Mouse (Mus musculus) kidney, postnatal 10 days (tissue): ENCODE results near the gene Upf1.

ENCODE experiments used
- DNase-seq: peaks from one replicate; pipeline ENCODE4 v3.0.0; 2021; ENCODE audit warnings: mixed read lengths

The Upf1 gene

DNA sequence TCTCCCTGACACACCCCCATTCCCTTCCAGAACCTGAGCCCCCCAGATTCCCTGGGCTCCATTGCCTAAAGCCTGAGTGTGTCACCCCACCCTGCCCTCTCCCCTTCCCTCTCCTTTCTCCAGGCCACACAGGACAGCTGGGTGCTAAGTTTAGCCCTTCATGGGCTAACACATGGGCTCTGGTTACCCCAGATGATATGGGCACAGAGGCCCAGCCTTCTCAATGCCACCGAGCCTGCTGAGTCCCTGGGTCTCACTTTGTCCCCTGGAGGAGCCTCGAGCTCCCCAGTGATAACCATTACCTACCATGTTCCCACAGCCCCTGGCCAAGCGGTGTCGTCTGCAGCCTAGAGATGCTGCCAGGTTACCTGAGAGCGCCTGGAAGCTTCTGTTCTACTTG lies 35.2 kb downstream of the Upf1 start:
- DNase-seq, result no peak

GRCm38 (mm10) chr8:70316511-70317504 lies 36.3 kb downstream of the Upf1 start:
- peak; percentile 76 for DNase-seq

DNA sequence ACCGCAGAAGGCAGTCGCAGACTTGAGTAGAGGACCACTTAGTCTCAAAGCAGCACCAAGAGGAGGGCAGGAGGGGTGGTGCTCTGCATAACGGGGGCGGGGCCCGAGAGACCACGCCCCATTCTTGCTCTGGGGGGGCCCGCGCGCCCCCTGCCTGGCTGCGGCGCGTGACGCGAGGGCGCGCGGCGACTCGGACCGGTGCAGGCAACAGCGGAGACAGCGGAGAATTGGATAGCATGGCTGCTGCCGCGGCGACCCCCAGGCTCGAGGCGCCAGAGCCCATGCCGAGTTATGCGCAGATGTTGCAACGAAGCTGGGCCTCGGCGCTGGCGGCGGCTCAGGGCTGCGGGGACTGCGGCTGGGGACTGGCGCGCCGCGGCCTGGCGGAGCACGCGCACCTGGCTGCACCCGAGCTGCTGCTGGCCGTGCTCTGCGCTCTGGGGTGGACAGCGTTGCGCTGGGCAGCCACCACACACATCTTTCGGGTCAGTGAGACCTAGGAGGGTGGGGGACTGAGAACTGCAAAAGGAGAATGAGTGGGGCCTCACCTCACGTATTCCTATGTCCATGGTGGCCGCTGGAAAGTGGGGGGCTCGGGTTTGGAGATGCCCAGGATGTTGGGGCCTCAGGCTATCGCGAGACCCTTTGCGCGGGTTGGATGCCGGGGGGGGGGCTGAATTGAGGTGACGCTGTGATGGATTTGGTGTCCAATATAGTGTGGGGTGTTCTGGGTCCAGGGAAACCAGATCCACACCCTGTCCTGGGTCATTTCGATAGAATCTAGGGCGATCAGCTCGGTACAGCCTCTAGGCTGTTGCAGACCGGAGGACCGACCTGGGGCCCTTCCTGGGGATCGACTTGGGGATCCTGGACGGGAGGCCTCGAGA lies 37.2 kb downstream of the Upf1 start, which contains the start of gene Cers1:
Gene Cers1 (plus strand): TSS at position 152 of the 887 bp plus-strand sequence.
- peak; percentile 81 for DNase-seq

GRCm38 (mm10) chr8:70313399-70313798 lies 39.7 kb downstream of the Upf1 start:
- DNase-seq, result no peak

- no peak for DNase-seq
Measured at GRCm38 (mm10) chr8:70309311-70309710, 43.8 kb downstream of the Upf1 start.

DNA sequence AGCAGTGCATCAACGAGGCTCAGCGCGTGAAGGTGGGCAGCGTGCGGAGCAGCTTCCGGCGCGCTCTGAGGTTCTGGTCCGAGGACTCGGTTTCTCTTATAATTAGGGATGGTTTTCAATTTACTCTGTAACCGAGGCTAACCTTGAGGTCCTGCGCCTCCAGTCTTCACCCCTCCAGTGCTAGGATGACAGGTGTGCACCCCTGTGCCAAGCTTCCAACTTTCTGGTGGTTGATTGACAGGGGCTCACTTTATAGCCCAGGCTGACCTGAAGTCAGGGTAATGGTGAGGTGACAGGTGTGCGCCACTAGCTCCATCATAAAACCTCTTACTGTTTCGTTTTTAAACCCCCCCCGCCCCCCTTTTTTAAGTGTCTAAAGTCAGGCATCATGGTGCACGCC lies 50.2 kb downstream of the Upf1 start:
- no peak for DNase-seq

- DNase-seq, result peak; percentile 97
Measured at GRCm38 (mm10) chr8:70302358-70302890, 50.7 kb downstream of the Upf1 start, which contains the start of the genes Ddx49 and Cope. Gene Ddx49 (minus strand): TSS chr8:70302489. Gene Cope (plus strand): TSS chr8:70302518.

DNA sequence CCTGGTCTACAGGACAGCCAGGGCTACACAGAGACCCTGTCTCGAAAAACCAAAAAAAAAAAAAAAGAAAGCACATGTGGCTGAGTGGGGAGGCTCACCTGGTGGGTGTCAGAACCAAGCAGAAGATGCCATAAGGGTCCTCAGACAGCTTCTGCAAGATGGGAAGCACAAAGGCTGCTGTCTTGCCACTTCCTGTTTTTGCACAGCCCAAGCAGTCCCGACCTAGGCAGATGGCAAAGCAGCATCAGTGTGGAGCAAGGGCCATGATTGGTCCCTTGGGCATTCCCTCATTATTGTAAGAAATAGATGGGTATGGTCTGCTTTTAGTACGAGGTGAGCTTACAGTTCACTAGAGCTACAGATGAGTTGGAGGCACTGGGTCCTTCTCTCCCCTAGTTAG lies 52.2 kb downstream of the Upf1 start:
- no peak for DNase-seq

GRCm38 (mm10) chr8:70293988-70294405 lies 59.1 kb downstream of the Upf1 start:
- DNase-seq, result no peak

DNA sequence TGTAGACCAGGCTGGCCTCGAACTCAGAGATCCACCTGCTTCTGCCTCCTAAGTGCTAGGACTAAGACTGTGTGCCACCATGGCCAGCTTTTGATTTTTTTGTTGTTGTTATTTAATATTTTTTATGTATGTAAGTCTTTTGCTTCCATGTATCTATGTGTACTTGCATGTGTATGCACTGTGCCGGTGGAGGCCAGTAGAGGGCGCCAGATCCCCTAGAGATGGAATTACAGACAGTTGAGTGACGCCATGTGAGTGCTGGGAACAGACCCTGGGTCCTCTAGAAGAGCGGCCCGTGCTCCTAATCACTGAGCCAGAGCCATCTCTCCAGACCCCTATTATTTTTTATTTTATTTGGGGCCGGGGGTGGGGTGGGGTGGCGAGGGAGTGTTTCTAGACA lies 66.3 kb downstream of the Upf1 start:
- no peak for DNase-seq

DNA sequence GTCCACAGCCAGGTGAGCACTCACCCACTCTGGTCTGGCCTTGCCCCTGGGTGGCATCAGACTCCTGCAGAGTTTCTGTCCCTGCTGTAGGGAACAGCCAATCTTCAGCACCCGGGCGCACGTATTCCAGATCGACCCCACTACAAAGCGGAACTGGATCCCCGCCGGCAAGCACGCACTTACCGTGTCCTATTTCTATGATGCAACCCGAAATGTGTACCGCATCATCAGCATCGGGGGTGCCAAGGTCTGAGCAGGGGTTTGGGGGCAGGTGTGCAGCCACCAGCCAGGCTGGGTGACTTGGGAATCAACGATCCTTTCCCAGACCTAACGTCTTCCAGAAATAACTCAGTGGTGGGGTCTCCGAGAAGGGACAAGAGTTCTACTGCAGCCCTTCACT lies 67.8 kb downstream of the Upf1 start:
- DNase-seq, result no peak

- DNase-seq, result no peak
Measured at GRCm38 (mm10) chr8:70284421-70284820, 68.7 kb downstream of the Upf1 start.

GRCm38 (mm10) chr8:70283136-70284077 lies 69.7 kb downstream of the Upf1 start:
- DNase-seq, result peak; percentile 67

DNA sequence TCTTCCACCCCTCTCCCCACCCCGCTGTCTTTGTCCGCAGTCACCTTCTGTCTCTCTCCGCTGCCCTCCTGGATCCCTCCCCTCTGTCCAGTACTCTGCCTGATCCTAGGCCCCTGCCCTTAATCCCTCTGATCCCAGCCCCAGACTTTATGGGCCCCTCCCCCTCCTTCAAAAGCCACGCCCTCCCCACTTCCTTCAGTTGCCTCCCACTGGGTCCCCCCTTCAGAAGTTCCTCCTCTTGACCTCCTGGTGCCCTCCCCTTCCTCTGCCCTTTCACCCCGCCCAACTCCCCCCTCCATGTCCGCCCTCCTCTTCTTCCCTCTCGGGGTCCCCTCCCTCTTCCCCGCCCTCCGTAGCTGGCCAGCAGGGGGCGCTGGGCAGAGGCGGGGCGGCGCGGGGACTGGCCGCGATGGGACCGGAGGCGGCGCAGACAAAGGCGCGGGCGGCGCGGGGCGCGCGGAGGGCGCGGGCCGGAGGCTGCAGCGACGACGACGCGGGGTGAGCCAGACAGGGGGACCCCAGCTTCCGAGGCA lies 70.4 kb downstream of the Upf1 start, which contains the start of gene Homer3:
Gene Homer3 (plus strand): TSS at position 225 of the 533 bp plus-strand sequence.
- peak; percentile 96 for DNase-seq
